Mouse (Mus musculus): ENCODE measurements around the gene Slc39a8. TPM values are rescaled to one million over a fixed set of nuclear protein-coding genes. Genes with fewer than 3 reads are reported as not detected.
A peak's percentile ranks its signal among the peaks of the same experiment; 100 is the strongest.

Gene Slc39a8
- polyA plus RNA-seq, 1 experiment from 2014 or later, result 5.1 TPM

DNA sequence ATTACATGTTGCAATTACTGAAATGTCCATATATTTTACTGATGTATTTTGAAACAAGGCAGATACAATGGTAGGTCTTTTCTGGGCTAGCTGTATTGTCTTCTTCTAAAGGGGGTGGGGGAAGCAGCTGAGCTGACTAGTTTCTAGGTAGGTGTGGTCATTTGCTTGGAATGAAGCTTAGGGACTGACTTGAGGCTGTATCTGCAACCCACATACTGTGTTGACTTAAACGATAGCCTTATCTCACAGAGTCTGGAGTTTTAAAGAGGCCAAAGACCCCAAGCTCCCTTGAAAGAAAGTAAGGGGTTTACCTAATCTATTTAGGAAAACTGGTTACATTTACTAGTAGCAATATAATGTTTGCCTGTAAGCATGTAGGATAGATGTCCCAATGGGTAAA is 2.9 kb downstream of the Slc39a8 start:
- no peak for ATAC-seq (ENCODE audit: low FRiP score, low read depth)
- 55% methylated on average over 1 of the region's 1 CpGs for WGBS
- Histone ChIP-seq H3K9ac (no peak overlapping the region), H3K4me1 (peaks cover 12% of the 10 kb centered on the region), H3K27ac (no peak overlapping the region), H3K27me3 (peaks cover 9% of the 10 kb centered on the region; the same call in 1 of the 2 replicates), H3K9me3 (no peaks in the 10 kb centered on the region), H3K4me2 (replicated peaks) (no peak overlapping the region), H3K36me3 (no peaks in the 10 kb centered on the region), H3K4me3 (no peak overlapping the region)

DNA sequence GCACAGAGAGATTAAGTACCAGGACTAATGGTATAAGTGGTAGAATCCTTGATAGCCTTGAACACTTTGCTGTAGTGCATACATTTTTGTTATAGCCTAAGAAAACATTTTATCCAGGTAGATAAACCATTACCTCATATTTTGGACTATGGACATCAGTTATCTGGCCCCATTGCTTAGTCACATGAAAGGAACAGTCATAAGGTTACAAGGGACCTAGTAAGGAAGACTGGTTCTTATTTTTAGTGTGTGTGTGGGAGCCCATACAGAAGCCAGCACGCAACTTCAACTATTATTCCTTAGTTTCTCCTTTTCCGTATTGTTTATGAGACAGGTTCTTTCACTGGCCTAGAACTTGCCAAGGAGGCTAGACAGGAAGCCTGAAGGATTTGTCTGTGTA is 7.4 kb downstream of the Slc39a8 start:
- no peak overlapping the region for H3K27ac ChIP-seq
- no peak overlapping the region for H3K4me3 ChIP-seq
- H3K4me2 ChIP-seq (replicated peaks), result no peak overlapping the region
- no peak overlapping the region for H3K9ac ChIP-seq
- WGBS, result 98% methylated on average over 2 of the region's 2 CpGs
- H3K4me1 ChIP-seq, result no peaks in the 10 kb centered on the region
- H3K27me3 ChIP-seq, result 0 out of 2 replicates have a peak, but pooled peaks cover 2% of the 10 kb centered on the region
- H3K36me3 ChIP-seq, result no peaks in the 10 kb centered on the region
- no peak for ATAC-seq (ENCODE audit: low FRiP score, low read depth)
- no peaks in the 10 kb centered on the region for H3K9me3 ChIP-seq

DNA sequence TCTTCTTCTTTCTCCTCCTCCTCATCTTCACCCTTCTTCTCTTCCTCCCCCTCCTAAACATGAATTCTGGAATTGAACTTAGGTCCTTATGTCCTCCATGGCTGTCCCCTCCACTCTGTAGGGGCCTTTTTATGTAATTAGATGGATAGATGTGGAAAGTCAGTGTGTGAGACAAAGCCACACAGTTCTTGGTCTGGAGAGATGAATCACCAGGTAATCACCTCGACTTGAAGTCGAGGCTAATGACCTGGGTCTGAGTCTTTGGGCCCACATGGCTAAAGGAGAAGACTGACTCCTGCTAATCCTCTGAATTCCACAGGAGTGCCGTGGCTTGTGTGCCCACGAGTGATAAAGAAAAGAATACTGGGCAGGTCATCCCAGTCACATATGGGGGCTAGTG is 7.8 kb downstream of the Slc39a8 start:
- Histone ChIP-seq H3K4me1 (no peaks in the 10 kb centered on the region), H3K27ac (no peak overlapping the region), H3K36me3 (no peaks in the 10 kb centered on the region), H3K4me3 (no peak overlapping the region), H3K9ac (no peak overlapping the region), H3K9me3 (no peaks in the 10 kb centered on the region), H3K27me3 (no peaks in the 10 kb centered on the region), H3K4me2 (replicated peaks) (no peak overlapping the region)
- ATAC-seq (ENCODE audit: low FRiP score, low read depth), result no peak
- WGBS, result 77% methylated on average over 4 of the region's 4 CpGs

DNA sequence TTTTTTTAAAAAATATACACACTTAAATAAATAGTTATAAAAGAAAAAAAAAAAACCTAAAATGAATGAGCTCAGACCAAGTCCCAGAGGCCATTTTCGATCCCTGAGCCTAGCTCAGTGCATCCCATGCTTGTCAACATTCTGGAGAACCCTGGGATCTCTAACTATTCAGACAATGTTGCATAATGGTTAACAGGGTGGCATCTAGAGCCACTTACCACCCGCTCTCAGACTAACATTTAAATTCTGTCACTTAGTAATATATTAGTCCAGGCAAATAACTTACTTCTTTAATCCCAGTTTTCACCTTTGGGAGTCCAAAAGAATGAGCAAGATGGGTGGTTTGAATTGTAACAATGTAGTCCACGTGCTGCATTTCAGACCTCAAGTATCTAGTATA is 9.9 kb downstream of the Slc39a8 start:
- Histone ChIP-seq H3K36me3 (no peaks in the 10 kb centered on the region), H3K9ac (no peak overlapping the region), H3K27ac (no peak overlapping the region), H3K9me3 (no peaks in the 10 kb centered on the region), H3K27me3 (no peaks in the 10 kb centered on the region), H3K4me2 (replicated peaks) (no peak overlapping the region), H3K4me1 (0 out of 2 replicates have a peak, but pooled peaks cover under 1% of the 10 kb centered on the region), H3K4me3 (no peak overlapping the region)
- ATAC-seq (ENCODE audit: low FRiP score, low read depth), result no peak
- WGBS, result 84% methylated on average over 3 of the region's 3 CpGs

DNA sequence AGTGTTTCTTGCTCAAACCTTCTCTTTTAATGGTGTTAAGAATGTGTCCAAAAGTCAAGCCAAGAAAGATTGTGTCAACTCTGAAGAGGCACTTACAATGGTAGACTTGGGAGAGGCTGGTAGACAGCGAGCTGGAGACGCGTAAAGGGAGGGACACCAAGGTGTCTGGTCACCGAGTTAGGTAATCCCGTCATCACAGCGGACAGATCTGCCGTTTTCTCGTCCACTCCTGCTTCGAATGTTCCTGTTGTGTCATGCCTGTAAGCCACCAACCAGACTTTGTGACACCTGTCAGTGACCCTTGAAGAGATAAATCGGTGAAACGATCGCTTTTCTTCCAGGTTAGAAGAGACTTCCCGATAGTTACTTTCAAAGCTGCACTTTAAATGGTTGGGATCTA is 14.5 kb downstream of the Slc39a8 start:
- 89% methylated on average over 13 of the region's 13 CpGs for WGBS
- Histone ChIP-seq H3K27me3 (no peaks in the 10 kb centered on the region), H3K4me3 (no peak overlapping the region), H3K36me3 (no peaks in the 10 kb centered on the region), H3K27ac (no peak overlapping the region), H3K9ac (no peak overlapping the region), H3K4me2 (replicated peaks) (no peak overlapping the region), H3K4me1 (peaks cover 6% of the 10 kb centered on the region), H3K9me3 (no peaks in the 10 kb centered on the region)
- no peak for ATAC-seq (ENCODE audit: low FRiP score, low read depth)

DNA sequence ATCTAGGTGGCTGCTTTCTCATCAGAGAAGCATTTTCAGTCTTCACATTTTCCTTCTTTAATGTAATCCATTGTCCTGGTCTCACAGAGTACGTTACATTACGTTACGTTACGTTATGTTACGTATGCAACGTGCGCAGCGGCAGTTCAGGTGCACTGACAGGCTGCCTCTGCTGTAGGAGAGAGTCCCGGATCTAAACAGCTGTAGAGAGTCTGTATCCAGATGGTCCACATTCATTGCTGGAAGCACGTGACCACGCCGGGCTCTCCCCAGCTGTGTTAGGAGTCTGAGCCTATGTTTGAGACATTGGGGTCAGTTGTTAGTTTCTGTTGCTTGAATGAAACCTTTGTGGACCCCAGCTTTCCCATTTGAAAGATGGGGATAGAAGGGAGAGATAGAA is 15.1 kb downstream of the Slc39a8 start:
- Histone ChIP-seq H3K9me3 (no peaks in the 10 kb centered on the region), H3K27me3 (no peaks in the 10 kb centered on the region)
- peak; percentile 87 for ATAC-seq (ENCODE audit: low FRiP score, low read depth)

DNA sequence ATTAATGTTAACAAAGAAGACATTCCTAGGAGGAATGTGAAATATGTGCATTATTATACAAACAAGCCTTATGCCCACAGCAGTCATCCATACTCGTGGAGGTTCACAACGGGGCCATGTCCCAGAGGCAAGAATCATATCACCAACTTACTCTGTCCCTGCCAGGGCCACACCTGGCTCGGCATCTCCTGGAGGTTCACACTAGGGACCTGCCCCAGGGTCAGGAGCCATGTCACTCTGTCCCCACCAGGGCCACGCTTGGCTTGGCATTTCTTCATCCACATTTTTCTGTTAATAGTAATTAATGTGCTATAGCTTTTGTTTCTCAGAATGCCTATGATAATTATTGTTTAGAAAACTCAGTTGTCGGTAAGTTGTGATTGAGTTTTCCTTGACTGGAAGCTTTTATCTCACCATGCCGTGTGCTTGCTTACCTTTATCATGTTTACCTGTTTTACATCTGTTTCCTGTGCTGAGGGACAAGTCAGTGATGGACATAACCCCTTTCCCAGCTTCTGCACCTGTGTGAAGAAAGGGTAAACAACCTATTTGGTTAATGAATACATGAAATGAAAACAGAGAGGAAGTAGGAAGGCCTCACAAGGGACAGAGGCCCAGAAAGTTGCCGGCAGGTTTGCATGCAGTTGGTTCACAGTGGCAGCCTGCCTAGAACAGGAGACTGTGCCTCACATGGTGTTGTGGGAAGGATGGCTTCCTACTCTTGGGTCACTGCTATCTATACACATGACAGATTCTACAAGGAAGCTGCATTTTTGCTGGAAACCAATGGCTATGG is 16.8 kb downstream of the Slc39a8 start:
- no peak overlapping the region for H3K27ac ChIP-seq
- no peak for ATAC-seq (ENCODE audit: low FRiP score, low read depth)

More for the DNA sequence above, 15.1 kb downstream of the Slc39a8 start:
- H3K27ac ChIP-seq, result no peak overlapping the region
- H3K4me1 ChIP-seq, result peaks cover 6% of the 10 kb centered on the region
- H3K36me3 ChIP-seq, result no peaks in the 10 kb centered on the region
- no peak overlapping the region for H3K9ac ChIP-seq
- WGBS, result 44% methylated on average over 12 of the region's 12 CpGs
- H3K4me3 ChIP-seq, result no peak overlapping the region
- H3K4me2 ChIP-seq (replicated peaks), result peak overlapping the region; percentile 31; the same call in 1 of the 2 replicates

DNA sequence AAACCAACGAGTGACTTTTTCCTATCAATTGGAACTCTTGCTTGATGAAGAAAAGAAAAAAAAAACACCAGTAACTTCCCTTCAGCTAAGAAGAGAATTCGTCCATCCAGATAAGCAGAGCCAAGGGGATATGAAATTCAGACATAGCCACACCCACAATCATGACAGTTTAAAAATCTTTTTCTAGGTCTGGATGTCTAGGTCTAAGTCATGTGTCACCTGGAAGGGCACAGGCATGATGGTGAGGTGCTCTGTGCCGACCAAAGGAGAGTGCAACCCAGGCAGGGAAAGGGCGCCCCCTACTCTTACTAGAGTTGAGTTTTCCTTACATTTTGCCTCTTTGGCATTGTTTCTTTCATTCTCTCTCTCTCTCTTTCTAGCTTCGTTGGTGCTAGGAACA is 18.1 kb downstream of the Slc39a8 start:
- WGBS, result 69% methylated on average over 5 of the region's 5 CpGs
- no peaks in the 10 kb centered on the region for H3K9me3 ChIP-seq
- no peaks in the 10 kb centered on the region for H3K36me3 ChIP-seq
- no peak overlapping the region for H3K9ac ChIP-seq
- no peak overlapping the region for H3K4me2 ChIP-seq (replicated peaks)
- H3K4me1 ChIP-seq, result peaks cover 6% of the 10 kb centered on the region
- no peak for ATAC-seq (ENCODE audit: low FRiP score, low read depth)
- no peak overlapping the region for H3K27ac ChIP-seq
- H3K4me3 ChIP-seq, result no peak overlapping the region
- no peaks in the 10 kb centered on the region for H3K27me3 ChIP-seq

More for the DNA sequence above, 16.8 kb downstream of the Slc39a8 start:
- Histone ChIP-seq H3K4me3 (no peak overlapping the region), H3K27me3 (no peaks in the 10 kb centered on the region), H3K9ac (no peak overlapping the region), H3K4me2 (replicated peaks) (no peak overlapping the region), H3K4me1 (peaks cover 6% of the 10 kb centered on the region), H3K9me3 (no peaks in the 10 kb centered on the region), H3K36me3 (no peaks in the 10 kb centered on the region)
- whole genome bisulfite sequencing, result 81% methylated on average over 7 of the region's 7 CpGs

DNA sequence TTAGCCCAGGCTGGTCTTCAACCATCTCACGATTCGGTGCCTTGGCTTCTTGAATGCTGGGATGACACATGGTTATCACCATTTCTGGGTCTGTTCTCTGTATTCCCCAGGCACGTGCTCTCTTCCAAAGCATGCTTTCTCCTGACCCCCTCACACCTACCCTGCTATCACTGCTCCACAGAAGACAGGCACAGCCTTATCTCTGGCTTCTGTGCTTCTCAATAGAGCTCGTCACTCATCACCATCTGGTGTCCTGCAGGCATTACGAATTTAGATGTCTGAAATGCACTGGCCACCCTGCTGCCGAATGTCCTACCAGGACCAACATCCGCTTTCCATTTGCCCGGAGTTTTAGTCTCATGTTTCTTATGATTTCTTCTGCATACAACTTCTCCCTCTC is 18.6 kb downstream of the Slc39a8 start:
- 82% methylated on average over 8 of the region's 8 CpGs for WGBS
- H3K4me1 ChIP-seq, result peaks cover 6% of the 10 kb centered on the region
- H3K4me2 ChIP-seq (replicated peaks), result no peak overlapping the region
- H3K27me3 ChIP-seq, result no peaks in the 10 kb centered on the region
- no peak overlapping the region for H3K9ac ChIP-seq
- no peak overlapping the region for H3K4me3 ChIP-seq
- no peaks in the 10 kb centered on the region for H3K36me3 ChIP-seq
- H3K9me3 ChIP-seq, result no peaks in the 10 kb centered on the region
- H3K27ac ChIP-seq, result no peak overlapping the region
- no peak for ATAC-seq (ENCODE audit: low FRiP score, low read depth)

DNA sequence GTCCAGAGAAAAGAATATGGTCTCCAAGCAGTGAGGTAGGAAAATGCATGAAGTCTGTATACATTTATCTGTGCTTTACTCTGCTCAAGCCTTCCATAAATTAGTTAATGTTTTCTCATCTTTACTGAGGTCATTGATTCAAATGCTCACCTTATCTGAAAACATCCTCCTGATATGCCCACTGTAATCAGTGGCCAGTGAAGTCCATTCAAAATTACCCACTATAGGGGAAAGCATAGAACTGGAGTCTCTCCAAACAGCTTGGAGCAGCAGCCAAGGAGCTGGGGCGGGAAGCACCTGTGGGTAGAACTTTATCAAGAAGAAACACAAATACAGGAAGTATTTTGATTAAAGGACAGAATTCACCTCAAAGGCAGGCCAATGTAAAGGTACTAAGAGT is 19.8 kb downstream of the Slc39a8 start:
- WGBS, result 96% methylated on average over 1 of the region's 1 CpGs
- Histone ChIP-seq H3K36me3 (no peaks in the 10 kb centered on the region), H3K4me1 (peaks cover 6% of the 10 kb centered on the region), H3K4me2 (replicated peaks) (no peak overlapping the region), H3K9ac (no peak overlapping the region), H3K4me3 (no peak overlapping the region), H3K27ac (no peak overlapping the region), H3K9me3 (no peaks in the 10 kb centered on the region), H3K27me3 (no peaks in the 10 kb centered on the region)
- no peak for ATAC-seq (ENCODE audit: low FRiP score, low read depth)

DNA sequence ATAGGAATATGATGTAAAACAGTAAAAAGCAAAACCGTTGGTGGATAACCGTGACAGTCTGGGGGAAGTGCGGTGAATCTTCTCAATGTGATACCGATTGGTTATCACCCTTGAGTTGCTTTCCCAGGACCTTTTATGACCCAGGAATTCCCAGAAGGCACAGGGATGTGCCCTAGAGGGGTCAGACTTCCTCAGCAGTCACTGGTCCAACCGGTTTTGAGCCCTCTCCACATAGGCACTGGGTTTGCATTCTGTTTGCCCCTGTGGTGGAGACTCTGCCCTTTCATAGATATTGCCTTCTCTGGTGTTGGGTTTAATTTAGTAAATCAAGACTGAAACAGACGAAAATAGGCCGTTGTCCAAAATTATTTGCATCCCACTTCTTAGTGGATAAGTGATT is 20.8 kb downstream of the Slc39a8 start:
- H3K9me3 ChIP-seq, result no peaks in the 10 kb centered on the region
- no peak overlapping the region for H3K9ac ChIP-seq
- no peak for ATAC-seq (ENCODE audit: low FRiP score, low read depth)
- H3K27ac ChIP-seq, result no peak overlapping the region
- 74% methylated on average over 7 of the region's 7 CpGs for WGBS
- H3K4me2 ChIP-seq (replicated peaks), result no peak overlapping the region
- H3K4me1 ChIP-seq, result no peaks in the 10 kb centered on the region
- H3K36me3 ChIP-seq, result no peaks in the 10 kb centered on the region
- H3K4me3 ChIP-seq, result no peak overlapping the region
- H3K27me3 ChIP-seq, result no peaks in the 10 kb centered on the region

DNA sequence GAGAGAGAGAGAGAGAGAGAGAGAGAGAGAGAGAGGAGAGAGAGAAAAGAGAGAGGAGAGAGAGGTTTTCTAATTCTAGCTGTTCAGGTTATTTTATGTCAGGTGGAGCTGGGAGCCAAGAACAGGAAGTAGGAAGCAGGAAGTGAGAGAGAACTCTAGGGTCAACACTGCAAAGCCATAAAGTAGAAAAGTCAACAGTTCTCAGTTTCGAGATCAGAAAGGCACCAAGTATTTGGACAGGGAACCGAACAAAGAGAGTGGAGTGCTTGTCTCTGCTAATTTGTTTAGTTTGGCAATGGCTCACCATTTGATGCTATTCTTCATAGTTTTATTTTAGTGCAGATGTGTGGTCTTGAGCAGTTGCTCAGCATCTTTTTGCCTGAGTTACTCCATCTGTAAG is 26.5 kb downstream of the Slc39a8 start:
- Histone ChIP-seq H3K27ac (no peak overlapping the region), H3K9ac (no peak overlapping the region), H3K9me3 (no peaks in the 10 kb centered on the region), H3K4me2 (replicated peaks) (no peak overlapping the region), H3K4me3 (no peak overlapping the region), H3K4me1 (no peaks in the 10 kb centered on the region), H3K36me3 (no peaks in the 10 kb centered on the region), H3K27me3 (no peaks in the 10 kb centered on the region)
- ATAC-seq (ENCODE audit: low FRiP score, low read depth), result no peak
- 77% methylated on average over 2 of the region's 2 CpGs for WGBS

Data from limb, embryonic 13.5 days (tissue).